Mouse (Mus musculus): ENCODE data around the gene Smc5. TPM values are rescaled to one million over a fixed set of nuclear protein-coding genes. Genes with fewer than 3 reads are reported as not detected.

Gene Smc5
- polyA plus RNA-seq (2012; ENCODE audit: insufficient read depth, insufficient read length, low replicate concordance, missing spikeins) = 107 TPM in 1 of 2 replicates, not detected in the other

DNA sequence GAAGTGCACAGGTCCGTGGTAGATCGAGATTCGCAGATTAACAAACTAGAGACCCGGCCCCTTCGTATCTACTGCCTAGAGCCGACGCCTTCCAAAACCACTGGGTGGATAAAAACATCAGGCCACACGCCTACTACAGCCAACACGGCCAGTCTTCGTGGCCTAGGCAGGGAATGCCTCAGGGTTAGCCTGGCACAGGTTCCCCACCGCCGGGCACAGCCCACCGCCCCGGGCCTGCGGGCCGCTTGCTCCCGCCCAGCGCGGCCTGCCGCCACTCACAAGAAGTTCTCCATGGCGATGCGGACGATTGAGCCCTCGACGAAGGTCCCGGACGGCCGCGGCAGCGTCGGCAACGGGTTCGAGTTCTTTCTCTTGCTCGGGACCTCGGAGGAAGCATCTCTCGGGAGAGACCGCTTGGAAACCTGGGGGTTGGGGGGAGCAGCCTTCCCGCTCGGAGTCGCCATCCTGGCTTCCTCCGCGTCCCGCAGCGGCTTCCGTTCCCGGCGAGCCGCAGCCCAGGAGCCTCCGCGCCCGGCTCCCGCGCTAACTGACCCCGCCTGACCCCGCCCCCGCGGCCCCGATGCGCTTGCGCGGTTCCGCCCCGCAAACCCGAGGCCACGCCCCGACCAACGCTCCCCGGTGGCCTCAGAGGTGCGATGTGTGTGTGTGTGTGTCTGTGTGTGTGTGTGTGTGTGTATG, at the start of gene Smc5:
Smc5 (minus strand) TSS at position 543 of the 699 bp plus-strand sequence.
- H3K27ac ChIP-seq (ENCODE audit: insufficient read depth, low read depth, low read length) = no peak within 1 kb of the TSS
- under 1% methylated on average over 69 of the region's 69 CpGs for WGBS
- H3K4me1 ChIP-seq (ENCODE audit: control insufficient read depth, insufficient read depth, low read length) = no peaks in the 10 kb centered on the region
- TF ChIP-seq POLR2A (IDR thresholded peaks at IDR 0.05; ENCODE audit: insufficient read depth, low read depth, low read length) (peak; percentile 49; the same call in 1 of the 2 replicates), CTCF (IDR thresholded peaks at IDR 0.05; ENCODE audit: insufficient read depth, low read depth, low read length) (no peak)
- H3K4me3 ChIP-seq (ENCODE audit: insufficient read depth, low read depth, low read length) = peak within 1 kb of the TSS; percentile 69

DNA sequence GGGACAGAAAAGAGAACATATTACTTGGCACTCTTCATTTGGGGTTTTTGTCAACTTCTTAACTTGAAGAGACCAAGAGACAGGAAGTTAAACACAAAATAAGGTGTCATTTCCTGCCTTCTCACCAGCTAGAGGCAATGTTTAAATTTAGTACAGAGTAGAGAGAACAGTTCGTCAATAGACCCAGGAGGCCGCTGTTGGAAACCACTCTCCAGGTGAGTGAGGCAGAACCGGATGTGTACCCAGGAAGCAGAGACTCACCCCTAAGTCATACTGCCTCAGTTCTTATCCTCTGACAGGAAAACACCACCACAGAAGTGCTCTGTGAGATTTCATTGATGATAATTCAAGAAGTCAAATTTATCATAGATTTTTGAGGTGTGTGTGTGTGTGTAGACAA, 49.4 kb upstream of the Smc5 start:
- no peak overlapping the region for H3K4me3 ChIP-seq (ENCODE audit: insufficient read depth, low read depth, low read length)
- TF ChIP-seq POLR2A (IDR thresholded peaks at IDR 0.05; ENCODE audit: insufficient read depth, low read depth, low read length) (no peak), CTCF (IDR thresholded peaks at IDR 0.05; ENCODE audit: insufficient read depth, low read depth, low read length) (no peak)
- H3K27ac ChIP-seq (ENCODE audit: insufficient read depth, low read depth, low read length) = no peak overlapping the region
- 73% methylated on average over 3 of the region's 3 CpGs for WGBS
- no peaks in the 10 kb centered on the region for H3K4me1 ChIP-seq (ENCODE audit: control insufficient read depth, insufficient read depth, low read length)

DNA sequence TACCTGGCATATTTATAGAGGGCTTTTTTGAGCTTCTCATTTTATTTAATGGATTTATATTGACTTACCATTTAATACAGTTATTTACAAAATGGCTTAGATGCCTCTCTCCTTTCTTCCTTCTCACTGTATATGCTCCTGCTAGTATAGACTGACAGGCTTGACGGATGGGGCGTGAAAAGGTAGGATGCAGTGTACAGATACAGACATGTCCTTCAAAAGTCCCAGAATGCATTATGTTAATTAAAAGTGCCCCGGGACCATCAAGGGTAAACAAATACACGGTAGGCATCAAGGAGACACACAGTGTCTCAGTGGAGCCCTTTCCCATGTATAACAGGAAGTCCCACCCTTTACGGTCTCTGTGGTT, 44.3 kb upstream of the Smc5 start:
- Histone ChIP-seq H3K4me3 (ENCODE audit: insufficient read depth, low read depth, low read length) (no peak overlapping the region), H3K4me1 (ENCODE audit: control insufficient read depth, insufficient read depth, low read length) (no peaks in the 10 kb centered on the region), H3K27ac (ENCODE audit: insufficient read depth, low read depth, low read length) (no peak overlapping the region)
- TF ChIP-seq CTCF (IDR thresholded peaks at IDR 0.05; ENCODE audit: insufficient read depth, low read depth, low read length) (no peak), POLR2A (IDR thresholded peaks at IDR 0.05; ENCODE audit: insufficient read depth, low read depth, low read length) (no peak)
- 87% methylated on average over 5 of the region's 5 CpGs for WGBS

DNA sequence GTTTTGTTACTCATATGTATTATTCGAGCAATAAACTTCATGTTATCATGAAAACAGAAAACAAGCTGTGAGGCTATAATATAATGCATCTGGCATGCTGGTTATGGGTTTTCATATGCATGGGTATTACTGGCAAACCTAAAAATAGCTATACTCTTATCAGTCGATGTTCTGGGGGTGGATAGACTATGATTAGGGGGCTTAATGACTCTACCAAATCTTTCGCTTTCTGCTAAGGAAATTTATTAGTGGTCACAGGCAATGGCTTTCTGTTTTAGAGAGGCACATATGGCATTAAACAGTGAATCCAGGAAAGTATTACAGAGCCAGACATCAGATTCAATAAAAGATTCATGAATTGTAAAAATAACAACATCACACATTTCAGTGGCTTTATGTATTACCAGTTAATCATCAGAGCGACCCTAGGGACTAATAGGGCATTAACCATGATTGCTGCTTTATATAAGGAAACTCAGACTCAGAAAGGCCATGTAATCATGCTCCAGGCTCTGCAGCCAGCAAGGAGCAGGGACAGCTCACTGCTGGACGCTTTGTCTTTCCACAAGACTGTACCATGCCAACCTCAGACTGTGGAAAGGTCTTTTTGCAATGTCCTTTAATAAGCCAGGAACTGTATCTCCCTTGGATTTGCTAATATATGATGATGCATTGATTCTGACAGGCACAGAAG, 43.7 kb upstream of the Smc5 start:
- no peak overlapping the region for H3K4me3 ChIP-seq (ENCODE audit: insufficient read depth, low read depth, low read length)
- TF ChIP-seq CTCF (IDR thresholded peaks at IDR 0.05; ENCODE audit: insufficient read depth, low read depth, low read length) = no peak
- no peak for TF ChIP-seq POLR2A (IDR thresholded peaks at IDR 0.05; ENCODE audit: insufficient read depth, low read depth, low read length)
- 64% methylated on average over 5 of the region's 5 CpGs for WGBS
- H3K4me1 ChIP-seq (ENCODE audit: control insufficient read depth, insufficient read depth, low read length) = no peaks in the 10 kb centered on the region
- H3K27ac ChIP-seq (ENCODE audit: insufficient read depth, low read depth, low read length) = no peak overlapping the region

DNA sequence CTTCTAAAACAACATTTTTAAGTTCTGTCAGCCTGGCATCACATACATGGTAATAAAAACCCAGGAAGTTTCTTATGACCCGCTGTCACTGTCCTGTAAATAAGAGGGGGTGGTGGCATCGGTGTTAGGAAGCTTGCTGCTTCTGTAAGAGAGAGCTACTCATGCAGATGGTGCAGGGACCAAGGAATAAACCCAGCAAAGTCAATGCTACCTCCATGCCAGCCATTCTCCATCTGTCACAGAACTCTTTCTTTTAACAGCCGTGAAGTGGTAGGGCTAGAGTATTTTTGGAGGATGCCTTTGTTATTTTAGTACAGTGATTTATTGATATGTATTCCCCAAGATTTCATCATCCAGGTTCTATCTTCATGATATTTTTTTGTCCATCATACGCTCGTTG, 43.2 kb upstream of the Smc5 start:
- Histone ChIP-seq H3K4me3 (ENCODE audit: insufficient read depth, low read depth, low read length) (no peak overlapping the region), H3K4me1 (ENCODE audit: control insufficient read depth, insufficient read depth, low read length) (no peaks in the 10 kb centered on the region), H3K27ac (ENCODE audit: insufficient read depth, low read depth, low read length) (no peak overlapping the region)
- WGBS = 86% methylated on average over 5 of the region's 5 CpGs
- TF ChIP-seq POLR2A (IDR thresholded peaks at IDR 0.05; ENCODE audit: insufficient read depth, low read depth, low read length) (no peak), CTCF (IDR thresholded peaks at IDR 0.05; ENCODE audit: insufficient read depth, low read depth, low read length) (no peak)

DNA sequence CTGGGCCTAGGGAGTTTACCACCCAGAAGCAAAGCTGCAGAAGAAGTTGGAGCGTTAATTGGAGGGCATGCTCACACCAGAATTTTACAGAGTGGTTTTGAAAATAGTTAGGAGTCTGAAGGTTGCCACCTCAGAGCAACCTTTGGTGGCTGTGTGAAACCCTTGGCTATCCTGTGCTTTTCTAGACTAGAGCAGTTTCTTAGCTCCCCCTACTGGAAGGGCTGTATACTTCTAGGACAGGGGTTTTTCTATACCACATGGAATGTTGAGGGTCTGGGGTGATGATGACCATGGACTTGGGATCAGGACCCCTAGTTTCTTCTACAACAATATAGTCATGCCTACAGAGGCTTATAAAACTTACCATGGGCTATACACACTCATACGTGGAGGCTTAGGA, 36.3 kb upstream of the Smc5 start:
- Histone ChIP-seq H3K27ac (ENCODE audit: insufficient read depth, low read depth, low read length) (no peak overlapping the region), H3K4me3 (ENCODE audit: insufficient read depth, low read depth, low read length) (no peak overlapping the region), H3K4me1 (ENCODE audit: control insufficient read depth, insufficient read depth, low read length) (no peaks in the 10 kb centered on the region)
- no peak for TF ChIP-seq CTCF (IDR thresholded peaks at IDR 0.05; ENCODE audit: insufficient read depth, low read depth, low read length)
- no peak for TF ChIP-seq POLR2A (IDR thresholded peaks at IDR 0.05; ENCODE audit: insufficient read depth, low read depth, low read length)
- WGBS = 82% methylated on average over 2 of the region's 2 CpGs

DNA sequence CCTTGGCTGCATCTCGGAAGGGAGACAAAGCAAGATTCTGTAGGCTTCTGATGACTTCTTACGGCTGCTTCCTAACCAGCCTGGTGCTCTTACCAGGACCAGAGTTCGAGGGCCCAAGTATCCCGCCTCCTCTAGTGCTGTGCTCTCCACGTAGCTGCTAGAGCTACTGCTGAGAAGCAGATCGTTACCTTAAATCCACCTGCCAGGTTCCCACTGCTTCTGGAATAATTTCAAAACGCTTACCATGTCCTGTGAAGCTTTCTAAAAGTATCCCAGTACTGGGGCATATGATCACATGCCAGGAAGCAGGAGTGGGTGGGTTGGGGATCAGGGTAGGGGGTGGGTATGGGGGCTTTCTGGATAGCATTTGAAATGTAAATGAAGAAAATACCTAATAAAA, 33.0 kb upstream of the Smc5 start:
- Histone ChIP-seq H3K4me1 (ENCODE audit: control insufficient read depth, insufficient read depth, low read length) (no peaks in the 10 kb centered on the region), H3K4me3 (ENCODE audit: insufficient read depth, low read depth, low read length) (no peak overlapping the region), H3K27ac (ENCODE audit: insufficient read depth, low read depth, low read length) (no peak overlapping the region)
- TF ChIP-seq CTCF (IDR thresholded peaks at IDR 0.05; ENCODE audit: insufficient read depth, low read depth, low read length) (no peak), POLR2A (IDR thresholded peaks at IDR 0.05; ENCODE audit: insufficient read depth, low read depth, low read length) (no peak)
- WGBS = 88% methylated on average over 7 of the region's 7 CpGs

DNA sequence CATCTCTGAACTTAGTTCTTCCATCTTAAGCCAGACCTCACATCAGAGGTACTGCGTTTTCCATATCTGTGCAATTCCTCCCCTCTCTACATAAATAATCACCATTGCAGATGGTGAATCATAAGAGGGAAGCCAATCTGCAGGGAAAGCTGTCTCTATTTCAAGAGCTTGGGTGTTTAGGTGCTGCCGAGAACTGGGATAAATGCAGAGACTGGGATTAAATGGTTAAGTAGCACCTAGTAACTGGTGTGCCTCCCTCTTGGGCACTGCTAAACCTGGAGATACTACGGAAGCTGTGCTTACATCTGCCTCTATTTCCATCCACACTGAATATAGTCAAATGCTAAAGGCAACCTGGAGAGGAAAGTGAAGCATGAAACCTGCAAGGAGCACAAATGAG, 26.3 kb upstream of the Smc5 start:
- Histone ChIP-seq H3K27ac (ENCODE audit: insufficient read depth, low read depth, low read length) (no peak overlapping the region), H3K4me3 (ENCODE audit: insufficient read depth, low read depth, low read length) (no peak overlapping the region), H3K4me1 (ENCODE audit: control insufficient read depth, insufficient read depth, low read length) (no peaks in the 10 kb centered on the region)
- WGBS = 78% methylated on average over 3 of the region's 3 CpGs
- no peak for TF ChIP-seq POLR2A (IDR thresholded peaks at IDR 0.05; ENCODE audit: insufficient read depth, low read depth, low read length)
- TF ChIP-seq CTCF (IDR thresholded peaks at IDR 0.05; ENCODE audit: insufficient read depth, low read depth, low read length) = no peak

DNA sequence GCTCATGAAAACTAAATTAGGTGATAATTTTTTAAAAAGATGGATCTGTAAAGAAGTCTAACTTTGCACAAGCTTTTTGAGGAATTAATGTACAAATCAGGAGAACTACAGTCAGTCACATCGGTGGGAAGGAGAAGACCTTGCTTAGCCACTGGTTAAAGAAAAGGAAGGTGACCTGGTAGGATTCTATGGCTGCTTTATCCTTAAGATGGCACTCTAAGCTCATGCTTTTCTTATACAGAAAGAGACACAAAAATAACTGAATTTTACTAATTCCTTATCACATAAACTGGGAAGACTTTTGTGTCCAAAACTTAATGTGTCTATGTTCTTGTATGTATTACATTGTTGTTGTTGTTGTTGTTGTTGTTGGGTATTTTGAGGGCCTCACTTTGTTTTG, 25.2 kb upstream of the Smc5 start:
- H3K4me1 ChIP-seq (ENCODE audit: control insufficient read depth, insufficient read depth, low read length) = no peaks in the 10 kb centered on the region
- TF ChIP-seq CTCF (IDR thresholded peaks at IDR 0.05; ENCODE audit: insufficient read depth, low read depth, low read length) = no peak
- no peak for TF ChIP-seq POLR2A (IDR thresholded peaks at IDR 0.05; ENCODE audit: insufficient read depth, low read depth, low read length)
- H3K4me3 ChIP-seq (ENCODE audit: insufficient read depth, low read depth, low read length) = no peak overlapping the region
- 90% methylated on average over 1 of the region's 1 CpGs for WGBS
- no peak overlapping the region for H3K27ac ChIP-seq (ENCODE audit: insufficient read depth, low read depth, low read length)

Measured in olfactory bulb, adult 2 months (tissue).